Mouse (Mus musculus) adrenal gland, postnatal 36 days (tissue): ENCODE data around the gene Parp16. TPM values are rescaled to one million over a fixed set of nuclear protein-coding genes. Genes with fewer than 3 reads are reported as not detected.
A peak's percentile ranks its signal among the peaks of the same experiment; 100 is the strongest.
"Not testable (repeated sequence)": the region's sequence is repeated elsewhere in the genome, so short reads cannot be mapped to it uniquely, and the experiment has no call there.

Source experiments
- DNase-seq, 2 experiments: peaks; one replicate each; pipeline ENCODE4 v3.0.0; 2021; ENCODE audit warnings: mixed read lengths in 1 of 2
- total RNA-seq, 2 experiments: library from RNA; stranded (reverse); gene quantifications; 2 replicates each; pipeline ENCODE4 v1.2.3; 2021

Parp16 gene
- total RNA-seq, 2 experiments from 2014 or later: 11.8 to 21.2 TPM

- no peak for DNase-seq
Observed at GRCm38 (mm10) chr9:65208293-65209179, 13.4 kb downstream of the Parp16 start.

GRCm38 (mm10) chr9:65211598-65211997 is 16.4 kb downstream of the Parp16 start:
- no peak for DNase-seq

- DNase-seq: no peak
Observed at GRCm38 (mm10) chr9:65214425-65214777, 19.2 kb downstream of the Parp16 start.

- DNase-seq: peak; percentile 94 to 96
Observed at GRCm38 (mm10) chr9:65214778-65215493, 19.8 kb downstream of the Parp16 start.

GRCm38 (mm10) chr9:65215494-65216126 is 20.5 kb downstream of the Parp16 start:
- no peak for DNase-seq

- no peak for DNase-seq
Observed at GRCm38 (mm10) chr9:65216972-65217371, 21.8 kb downstream of the Parp16 start.

GRCm38 (mm10) chr9:65217661-65218060 is 22.5 kb downstream of the Parp16 start:
- peak; percentile 73 to 76 for DNase-seq

- DNase-seq: no peak
Observed at GRCm38 (mm10) chr9:65218916-65219315, 23.8 kb downstream of the Parp16 start.

- not testable (repeated sequence) for DNase-seq
Observed at GRCm38 (mm10) chr9:65220398-65220797, 25.2 kb downstream of the Parp16 start.

GRCm38 (mm10) chr9:65223927-65224326 is 28.8 kb downstream of the Parp16 start:
- DNase-seq: no peak

GRCm38 (mm10) chr9:65225795-65226194 is 30.6 kb downstream of the Parp16 start:
- no peak for DNase-seq

GRCm38 (mm10) chr9:65230250-65230649 is 35.1 kb downstream of the Parp16 start:
- no peak for DNase-seq

GRCm38 (mm10) chr9:65231284-65231683 is 36.1 kb downstream of the Parp16 start:
- no peak for DNase-seq

- no peak for DNase-seq
Observed at GRCm38 (mm10) chr9:65233243-65233985, 38.3 kb downstream of the Parp16 start.

GRCm38 (mm10) chr9:65234734-65235133 is 39.6 kb downstream of the Parp16 start:
- DNase-seq: no peak

- no peak for DNase-seq
Observed at GRCm38 (mm10) chr9:65235601-65236000, 40.4 kb downstream of the Parp16 start.

- DNase-seq: no peak
Observed at GRCm38 (mm10) chr9:65237616-65238015, 42.5 kb downstream of the Parp16 start.

- no peak for DNase-seq
Observed at GRCm38 (mm10) chr9:65238191-65238760, 43.1 kb downstream of the Parp16 start.

GRCm38 (mm10) chr9:65239176-65239575 is 44.0 kb downstream of the Parp16 start:
- no peak for DNase-seq

GRCm38 (mm10) chr9:65239731-65240130 is 44.6 kb downstream of the Parp16 start:
- no peak for DNase-seq

GRCm38 (mm10) chr9:65240587-65240986 is 45.4 kb downstream of the Parp16 start:
- no peak for DNase-seq

GRCm38 (mm10) chr9:65241973-65242372 is 46.8 kb downstream of the Parp16 start:
- no peak for DNase-seq
